In genomic region chr3:109021720-109022516, GRCm38 (mm10) we compare ENCODE assay signal across 40 mouse cellular contexts. TPM values are rescaled to one million over a fixed set of nuclear protein-coding genes. Genes with fewer than 3 reads are reported as not detected.
DNase-seq lines count a peak whose midpoint lies in the region; ATAC-seq and TF ChIP-seq lines count a peak whose summit lies in the region.
"Had no signal": no experiment of that assay in that cellular context is flagged by ENCODE, and none has a peak within 500 bp of the region (broad histone marks: within the 10 kb centered on the region; RNA-seq: fewer than 3 reads in every experiment).

No protein-coding gene starts in this region.

- DNase-seq in gastrocnemius, adult 18-20 months (ENCODE audit: low spot score), result peak; percentile 38
- no peak for DNase-seq in gastrocnemius, postnatal 4 days (ENCODE audit: low spot score in 2 of 2)
- DNase-seq in heart, adult 2 months, result no peak
- no peak for DNase-seq in heart, postnatal 25 days (ENCODE audit: low spot score)
- DNase-seq in 416B (ENCODE audit: low read depth), result peak; percentile 64
- DNase-seq in frontal cortex, postnatal 36 days (ENCODE audit: low spot score in 2 of 2), result no peak
- DNase-seq in thymus, adult 2 months, result no peak
- DNase-seq: adrenal gland, postnatal 14 days; cerebellum, adult 11 months; cerebellum, adult 9-11 months; heart, postnatal 4 days; kidney, adult 8-10 months; kidney, postnatal 4 days; right cerebral cortex, adult 18-20 months; thymus, adult 18-20 months; thymus, postnatal 36 days had no signal

- H3K4me3 ChIP-seq in heart, adult 2 months, result no peak overlapping the region
- no peak overlapping the region for H3K4me3 ChIP-seq in thymus, adult 2 months (ENCODE audit: control insufficient read depth, insufficient read depth, low read length)
- H3K4me3 ChIP-seq: embryonic facial prominence, embryonic 13.5 days; forebrain, embryonic 10.5 days; forebrain, embryonic 15.5 days; heart, embryonic 15.5 days; hindbrain, embryonic 13.5 days; limb, embryonic 12.5 days; liver, embryonic 15.5 days; lung, embryonic 15.5 days had no signal

- H3K27ac ChIP-seq in heart, adult 2 months, result peak overlapping the region; percentile 62
- H3K27ac ChIP-seq in thymus, adult 2 months (ENCODE audit: control insufficient read depth, insufficient read depth, low read length), result no peak overlapping the region
- H3K27ac ChIP-seq: embryonic facial prominence, embryonic 13.5 days; forebrain, embryonic 10.5 days; forebrain, embryonic 15.5 days; heart, embryonic 15.5 days; hindbrain, embryonic 13.5 days; kidney, postnatal 0 days; limb, embryonic 12.5 days; liver, embryonic 15.5 days; lung, embryonic 15.5 days; stomach, postnatal 0 days had no signal

- intact Hi-C loops in heart, adult 2 months (cut with DNase I), result loop anchor here (10.0 kb wide), 3 partner anchors 103 to 323 kb away; partner anchors contain the start of genes Prpf38b, Slc25a24 and Vav3
- intact Hi-C loops in heart, postnatal 25 days (cut with DNase I), result no loop called here

- no peak overlapping the region for H3K9ac ChIP-seq in heart, adult 2 months (ENCODE audit: low read depth, low read length)
- H3K9ac ChIP-seq: embryonic facial prominence, embryonic 13.5 days; forebrain, embryonic 15.5 days; heart, embryonic 15.5 days; hindbrain, embryonic 13.5 days; limb, embryonic 12.5 days; liver, embryonic 15.5 days; lung, embryonic 15.5 days had no signal

- peaks cover 1% of the 10 kb centered on the region; the same call in 1 of the 2 replicates for H3K79me2 ChIP-seq in heart, adult 2 months (replicated peaks; ENCODE audit: control insufficient read depth, insufficient read depth, low read length)

- H3K36me3 ChIP-seq in heart, adult 2 months (ENCODE audit: control insufficient read depth, insufficient read depth, low read length), result peaks cover 18% of the 10 kb centered on the region
- H3K36me3 ChIP-seq in thymus, adult 2 months (ENCODE audit: control insufficient read depth, insufficient read depth, low read length), result no peaks in the 10 kb centered on the region
- H3K36me3 ChIP-seq: embryonic facial prominence, embryonic 13.5 days; forebrain, embryonic 10.5 days; forebrain, embryonic 15.5 days; G1E; heart, embryonic 15.5 days; hindbrain, embryonic 13.5 days; limb, embryonic 12.5 days; liver, embryonic 15.5 days; lung, embryonic 15.5 days had no signal

- H3K4me1 ChIP-seq in heart, adult 2 months (ENCODE audit: control insufficient read depth, insufficient read depth, low read length), result peaks cover 12% of the 10 kb centered on the region
- H3K4me1 ChIP-seq in thymus, adult 2 months (replicated peaks; ENCODE audit: control insufficient read depth, insufficient read depth, low read length), result peaks cover 7% of the 10 kb centered on the region

- TF ChIP-seq EP300 in heart, adult 2 months (IDR thresholded peaks at IDR 0.05; ENCODE audit: insufficient read depth, low read depth, low read length), result peak; percentile 19; the same call in 1 of the 2 replicates

- no peak for TF ChIP-seq POLR2A in heart, adult 2 months (IDR thresholded peaks at IDR 0.05; ENCODE audit: insufficient read depth, low read depth, low read length)
- no peak for TF ChIP-seq POLR2A in thymus, adult 2 months (IDR thresholded peaks at IDR 0.05; ENCODE audit: control insufficient read depth, extremely low read depth, insufficient read depth, low read length, poor library complexity)

- TF ChIP-seq CTCF in heart, adult 2 months (IDR thresholded peaks at IDR 0.05), result no peak
- no peak for TF ChIP-seq CTCF in thymus, adult 2 months (IDR thresholded peaks at IDR 0.05; ENCODE audit: borderline replicate concordance, control insufficient read depth, extremely low read depth, insufficient read depth, low read length, poor library complexity)

- no peaks in the 10 kb centered on the region for H3K27me3 ChIP-seq in heart, adult 2 months (ENCODE audit: control insufficient read depth, insufficient read depth, low read length)
- no peaks in the 10 kb centered on the region for H3K27me3 ChIP-seq in thymus, adult 2 months (ENCODE audit: control insufficient read depth, insufficient read depth, low read length)
- H3K27me3 ChIP-seq: embryonic facial prominence, embryonic 13.5 days; forebrain, embryonic 15.5 days; heart, embryonic 15.5 days; hindbrain, embryonic 13.5 days; liver, embryonic 15.5 days; lung, embryonic 15.5 days had no signal

- WGBS in heart, adult 2 months, result 41% methylated on average over 6 of the region's 6 CpGs
- WGBS in thymus, adult 2 months, result 69% methylated on average over 6 of the region's 6 CpGs

- 0 out of 2 replicates have a peak, but pooled peaks have one; percentile 29 for ATAC-seq in granulocyte monocyte progenitor cell, adult 5-6 weeks (replicated peaks; ENCODE audit: poor library complexity, severe bottlenecking)
- ATAC-seq: forebrain, embryonic 15.5 days; intestine, embryonic 16.5 days; midbrain, embryonic 16.5 days had no signal

RNA-seq across cellular contexts. Expression of gene Fam102b, which starts 5.5 kb away (rescaled TPM):
- total RNA-seq in gastrocnemius, adult 18-20 months (2021), result 1 to 10 TPM; 5.2 to 6.1 TPM
- total RNA-seq in gastrocnemius, postnatal 4 days (2021), result 10 to 100 TPM; 27.6 to 30.9 TPM
- 10 to 100 TPM; 11.2 to 12.7 TPM for total RNA-seq in heart, adult 2 months (2021)
- 4.9 and 7.7 TPM in 2 replicates for polyA plus RNA-seq in heart, adult 2 months (2012; rRNA removed)
- 10 to 100 TPM; 10.8 to 13.5 TPM for total RNA-seq in heart, postnatal 25 days (2021)
- 28.8 and 29.1 TPM in 2 replicates for total RNA-seq in granulocyte monocyte progenitor cell, adult 5-6 weeks (2014; fragmentation: Nextera tagmentation)
- total RNA-seq in granulocyte monocyte progenitor cell, adult 5-6 weeks (2017), result 32.2 and 33.7 TPM in 2 replicates
- polyA plus RNA-seq in thymus, adult 2 months (2012; rRNA removed), result 6.2 and 6.5 TPM in 2 replicates

RNA-seq across cellular contexts. Expression of gene Slc25a54, which starts 58.4 kb away (rescaled TPM):
- total RNA-seq in gastrocnemius, adult 18-20 months (2021), result not detected
- total RNA-seq in gastrocnemius, postnatal 4 days (2021), result not detected
- not detected for total RNA-seq in heart, adult 2 months (2021)
- polyA plus RNA-seq in heart, adult 2 months (2012; rRNA removed), result not detected in 2 replicates
- total RNA-seq in heart, postnatal 25 days (2021), result not detected
- not detected in 2 replicates for total RNA-seq in granulocyte monocyte progenitor cell, adult 5-6 weeks (2014; fragmentation: Nextera tagmentation)
- not detected in 2 replicates for total RNA-seq in granulocyte monocyte progenitor cell, adult 5-6 weeks (2017)
- polyA plus RNA-seq in thymus, adult 2 months (2012; rRNA removed), result not detected in 2 replicates
- total RNA-seq: adrenal gland, postnatal 14 days; G1E; heart, postnatal 4 days; left cerebral cortex, adult 18-20 months; left cerebral cortex, postnatal 14 days; liver, adult 2 months; megakaryocyte, adult 5-6 weeks; neutrophil, adult 5-6 weeks had no signal
- polyA plus RNA-seq: embryonic facial prominence, embryonic 13.5 days; forebrain, embryonic 10.5 days; forebrain, embryonic 15.5 days; frontal cortex, adult 2 months; G1E; gonadal fat pad, adult 2 months; heart, embryonic 15.5 days; hindbrain, embryonic 13.5 days; intestine, embryonic 16.5 days; kidney, postnatal 0 days; limb, embryonic 12.5 days; liver, adult 2 months; liver, embryonic 15.5 days; lung, embryonic 15.5 days; midbrain, embryonic 11.5 days; midbrain, embryonic 16.5 days; neural tube, embryonic 11.5 days; spleen, adult 2 months; stomach, postnatal 0 days had no signal

Comparison
In these comparisons a context has a peak if more than half of its experiments do, and no peak if none do; other contexts are left out.
1. DNase-seq: peak in gastrocnemius, adult 18-20 months (single experiment) and 416B (single experiment); none in gastrocnemius, postnatal 4 days (0 of 2), heart, adult 2 months (0 of 2), heart, postnatal 25 days (single experiment), frontal cortex, postnatal 36 days (0 of 2) and thymus, adult 2 months (single experiment).